Mouse (Mus musculus): Measurements from ENCODE around the gene Tent5a. TPM values are rescaled to one million over a fixed set of nuclear protein-coding genes. Genes with fewer than 3 reads are reported as not detected.
A peak's percentile ranks its signal among the peaks of the same experiment; 100 is the strongest.

Tent5a gene
- 1 to 10 TPM; 1.8 to 3.4 TPM for total RNA-seq (2021)
- long read RNA-seq, experiment 1, partial matches to known transcripts, result 2 of 2 reads
- long read RNA-seq, experiment 1, other reads (novel, unspliced or antisense), result 0 of 2 reads
- long read RNA-seq, experiment 2, full-length matches to known transcripts, result 3 of 3 reads
- long read RNA-seq, experiment 2, partial matches to known transcripts, result 0 of 3 reads
- long read RNA-seq, experiment 2, other reads (novel, unspliced or antisense), result 0 of 3 reads

DNA sequence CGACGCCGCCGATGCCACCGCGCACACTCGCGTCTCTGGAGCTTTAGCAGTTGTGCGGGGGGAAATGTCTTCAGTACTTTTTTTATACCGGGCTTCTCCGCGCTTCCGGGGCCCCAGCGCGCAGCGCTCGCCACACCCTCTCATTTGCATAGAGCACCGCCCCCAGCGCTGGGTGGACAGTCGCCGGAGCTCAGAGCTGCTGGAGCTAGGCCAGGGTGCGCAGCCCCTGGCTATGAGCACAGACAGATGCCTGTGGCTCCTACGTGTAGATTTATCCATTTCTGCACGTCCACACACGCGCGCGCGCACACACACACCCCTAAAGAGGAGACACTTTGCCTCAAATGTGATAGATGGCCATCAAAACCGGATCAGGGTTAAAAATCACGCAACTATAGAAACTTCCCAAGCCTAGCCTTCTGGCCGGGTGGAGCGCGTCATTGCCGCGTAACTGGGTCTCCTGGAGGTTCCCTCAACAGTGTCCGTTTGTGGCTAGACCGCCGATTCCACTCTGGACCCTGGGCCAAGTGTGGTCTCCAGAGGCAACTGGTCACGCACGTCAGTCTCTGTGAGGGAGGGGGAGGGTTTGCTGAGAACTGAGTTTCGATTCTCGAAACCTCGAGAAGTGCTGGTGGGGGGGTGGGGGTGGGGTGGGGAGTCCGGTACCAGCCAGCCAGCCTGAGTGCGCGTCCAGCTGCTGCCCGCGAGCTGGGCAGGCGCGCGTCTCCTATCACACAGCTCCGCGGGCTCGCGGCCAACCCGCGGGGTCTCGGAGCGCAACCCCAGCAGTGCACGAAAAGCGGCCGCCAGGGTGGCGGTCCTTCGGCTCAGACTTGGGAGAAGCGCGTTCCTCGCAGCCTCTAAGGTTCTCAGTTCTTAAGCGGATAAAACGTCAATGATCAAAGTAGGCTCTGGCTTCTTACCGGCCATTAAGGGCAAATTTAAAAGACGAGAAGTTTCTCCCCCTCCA is at the start of gene Tent5a:
Gene Tent5a, minus strand, starts transcription at position 107 of the 970 bp plus-strand sequence.
- Histone ChIP-seq H3K27ac (peak within 1 kb of the TSS; percentile 88), H3K4me3 (peak within 1 kb of the TSS; percentile 88)
- peak; percentile 90 for DNase-seq
- intact Hi-C loops (cut with DNase I), result loop anchor here (5.0 to 10.0 kb wide), 2 partner anchors 357 to 860 kb away; no protein-coding TSS in a partner anchor
- TF ChIP-seq CTCF (IDR thresholded peaks at IDR 0.05), result no peak

- TF ChIP-seq CTCF (IDR thresholded peaks at IDR 0.05), result no peak
- DNase-seq, result no peak
- no peak overlapping the region for H3K4me3 ChIP-seq
- intact Hi-C loops (cut with DNase I), result no loop called here
- H3K27ac ChIP-seq, result no peak overlapping the region
Observed at GRCm38 (mm10) chr9:85376643-85377307, 49.6 kb upstream of the Tent5a start.

DNA sequence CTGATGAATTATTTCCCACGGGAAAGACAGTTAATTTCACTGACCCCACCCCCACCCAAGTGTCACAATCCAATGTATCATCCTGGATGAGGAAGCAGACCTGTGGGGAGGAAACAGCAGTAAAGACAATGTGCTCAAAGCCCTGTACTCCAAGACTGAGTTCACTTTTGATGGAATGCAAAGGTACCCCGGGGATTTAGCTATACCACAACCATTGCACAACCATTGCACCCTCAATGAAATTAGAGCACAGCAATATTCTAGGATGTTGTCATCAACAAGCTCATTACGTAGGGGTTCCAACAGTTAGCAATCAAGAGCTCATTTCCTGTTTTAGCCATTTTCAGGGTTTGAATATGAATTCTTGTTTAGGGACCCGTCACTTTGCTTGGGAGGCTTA is 48.0 kb upstream of the Tent5a start:
- no peak for TF ChIP-seq CTCF (IDR thresholded peaks at IDR 0.05)

GRCm38 (mm10) chr9:85372034-85372433 is 44.9 kb upstream of the Tent5a start:
- DNase-seq, result no peak

More for the DNA sequence above, 48.0 kb upstream of the Tent5a start:
- Histone ChIP-seq H3K27ac (no peak overlapping the region), H3K4me3 (no peak overlapping the region)
- intact Hi-C loops (cut with DNase I), result no loop called here
- DNase-seq, result no peak

DNA sequence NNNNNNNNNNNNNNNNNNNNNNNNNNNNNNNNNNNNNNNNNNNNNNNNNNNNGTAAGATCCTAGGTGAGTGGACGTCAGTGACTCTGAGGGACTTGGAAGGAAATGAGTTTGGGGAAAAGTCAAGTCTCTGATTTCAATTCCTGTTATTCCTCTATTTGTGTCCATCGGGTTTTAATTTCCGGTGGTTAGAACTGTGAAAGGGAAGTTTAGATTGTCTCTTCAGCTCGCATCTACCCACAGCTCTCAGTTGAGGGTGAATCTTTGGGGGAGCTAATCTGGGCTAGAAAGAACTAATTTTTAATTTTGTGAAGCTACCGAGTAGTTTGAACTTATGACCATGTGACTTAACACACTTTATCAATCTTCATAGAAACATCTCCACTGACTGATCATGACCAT is 42.4 kb upstream of the Tent5a start:
- intact Hi-C loops (cut with DNase I), result no loop called here
- no peak overlapping the region for H3K4me3 ChIP-seq
- DNase-seq, result no peak
- H3K27ac ChIP-seq, result no peak overlapping the region
- no peak for TF ChIP-seq CTCF (IDR thresholded peaks at IDR 0.05)

More at GRCm38 (mm10) chr9:85372034-85372433, 44.9 kb upstream of the Tent5a start:
- TF ChIP-seq CTCF (IDR thresholded peaks at IDR 0.05), result no peak
- H3K27ac ChIP-seq, result no peak overlapping the region
- intact Hi-C loops (cut with DNase I), result no loop called here
- no peak overlapping the region for H3K4me3 ChIP-seq

DNA sequence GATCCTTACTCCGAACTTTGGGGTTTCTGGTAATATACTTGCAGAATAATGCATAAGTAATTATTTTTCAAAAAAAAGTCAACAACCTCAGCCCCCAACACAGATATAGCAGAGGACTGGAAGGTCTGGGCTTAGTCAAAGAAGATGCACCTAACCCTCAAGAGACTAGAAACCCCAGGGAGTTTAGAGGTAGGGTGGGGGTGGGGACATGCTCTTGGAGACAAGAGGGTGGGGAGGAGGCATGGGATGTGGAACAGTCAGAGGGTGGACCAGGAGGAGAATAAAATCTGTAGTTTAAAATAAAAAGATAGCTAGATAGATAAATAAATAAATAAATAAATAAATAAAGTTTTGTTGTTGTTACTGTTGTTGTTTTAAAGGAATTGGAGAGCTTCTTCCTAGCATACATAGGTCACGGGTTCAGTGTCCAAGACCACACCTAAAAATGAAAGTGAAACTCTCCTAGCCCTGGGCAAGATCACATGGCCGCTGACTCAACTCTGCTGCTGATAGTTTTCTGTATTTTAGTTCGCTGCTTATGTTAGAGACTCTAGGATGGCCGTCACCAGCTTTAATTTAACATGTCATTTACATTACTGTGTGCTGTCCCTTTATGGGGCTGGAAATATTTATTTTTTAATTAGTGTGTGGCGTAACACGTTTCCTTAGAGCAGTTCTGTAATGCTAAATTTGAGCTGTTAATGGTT is 30.2 kb upstream of the Tent5a start:
- intact Hi-C loops (cut with DNase I), result no loop called here
- Histone ChIP-seq H3K4me3 (peak overlapping the region; percentile 24), H3K27ac (no peak overlapping the region)
- no peak for TF ChIP-seq CTCF (IDR thresholded peaks at IDR 0.05)
- no peak for DNase-seq

DNA sequence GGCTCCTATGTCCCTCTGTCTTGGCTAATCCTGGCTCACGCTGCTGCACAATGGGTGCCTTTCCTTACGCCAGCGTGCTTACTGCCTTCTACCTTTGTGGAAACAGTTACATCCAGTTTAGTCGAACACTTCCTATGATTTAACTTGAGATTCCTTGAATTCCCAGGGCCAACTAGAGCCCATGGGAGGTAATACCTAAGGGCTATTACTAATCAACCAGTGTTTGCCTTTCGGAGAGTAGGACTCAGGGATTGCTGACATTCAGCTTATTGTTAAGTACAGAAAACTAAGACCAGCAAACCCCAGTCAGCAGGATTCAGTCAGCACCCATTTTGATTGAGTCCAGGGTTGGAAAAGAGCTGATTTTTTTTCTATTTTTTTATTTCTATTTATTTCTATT is 28.4 kb upstream of the Tent5a start:
- H3K4me3 ChIP-seq, result no peak overlapping the region
- intact Hi-C loops (cut with DNase I), result no loop called here
- no peak for DNase-seq
- H3K27ac ChIP-seq, result no peak overlapping the region
- TF ChIP-seq CTCF (IDR thresholded peaks at IDR 0.05), result no peak

- no peak overlapping the region for H3K27ac ChIP-seq
- no peak for TF ChIP-seq CTCF (IDR thresholded peaks at IDR 0.05)
- no peak overlapping the region for H3K4me3 ChIP-seq
- intact Hi-C loops (cut with DNase I), result no loop called here
- DNase-seq, result no peak
Observed at GRCm38 (mm10) chr9:85347823-85348523, 20.8 kb upstream of the Tent5a start.

- no peak for DNase-seq
- TF ChIP-seq CTCF (IDR thresholded peaks at IDR 0.05), result no peak
- H3K4me3 ChIP-seq, result no peak overlapping the region
- no peak overlapping the region for H3K27ac ChIP-seq
- intact Hi-C loops (cut with DNase I), result no loop called here
Observed at GRCm38 (mm10) chr9:85342892-85343785, 16.0 kb upstream of the Tent5a start.

GRCm38 (mm10) chr9:85340303-85340702 is 13.2 kb upstream of the Tent5a start:
- no peak for TF ChIP-seq CTCF (IDR thresholded peaks at IDR 0.05)
- Histone ChIP-seq H3K4me3 (no peak overlapping the region), H3K27ac (no peak overlapping the region)
- no peak for DNase-seq
- intact Hi-C loops (cut with DNase I), result no loop called here

DNA sequence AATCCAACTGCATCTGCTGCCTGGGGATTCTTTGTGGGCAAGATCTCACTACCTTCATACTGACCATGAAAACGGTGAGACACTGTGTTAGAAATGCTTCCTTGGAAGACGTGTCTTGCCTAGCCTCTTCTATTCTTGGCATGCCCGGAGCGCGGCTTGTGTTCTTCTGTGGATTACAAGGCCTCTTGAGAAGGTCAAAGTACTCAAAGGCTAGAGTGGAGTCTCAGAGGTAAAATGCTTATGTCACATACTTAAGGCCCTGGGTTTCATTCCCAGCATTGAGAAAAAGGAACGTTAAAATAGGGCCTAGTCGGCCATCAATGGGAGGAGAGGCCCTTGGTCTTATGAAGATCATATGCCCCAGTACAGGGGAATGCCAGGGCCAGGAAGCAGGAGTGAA is 8.9 kb upstream of the Tent5a start:
- H3K4me3 ChIP-seq, result no peak overlapping the region
- no peak overlapping the region for H3K27ac ChIP-seq
- TF ChIP-seq CTCF (IDR thresholded peaks at IDR 0.05), result no peak
- intact Hi-C loops (cut with DNase I), result no loop called here
- DNase-seq, result no peak

Data from gastrocnemius, adult 2 months (tissue).